Mouse (Mus musculus) heart, embryonic 12.5 days (tissue): ENCODE measurements around the gene Lin28a. TPM values are rescaled to one million over a fixed set of nuclear protein-coding genes. Genes with fewer than 3 reads are reported as not detected.

Experiments used
- ATAC-seq: fragments of 200-750 bp; cut with Nextera tagmentation; 2 replicates; pipeline ENCODE4 v1.8.0; 2017; ENCODE audit warnings: moderate TSS enrichment, moderate library complexity; ENCODE audit not compliant: insufficient number of reproducible peaks, low FRiP score
- H3K27ac ChIP-seq: fragments of 300-500 bp; sonication (generic); 2 replicates; pipeline ENCODE4 v1.5.1; 2016; ENCODE audit warnings: mild to moderate bottlenecking, moderate library complexity; ENCODE audit not compliant: poor library complexity, severe bottlenecking
- H3K27me3 ChIP-seq: fragments of 300-500 bp; sonication (generic); replicated peaks from 2 replicates; pipeline ENCODE4 v1.6.1; 2016; ENCODE audit warnings: mild to moderate bottlenecking, moderate library complexity
- H3K36me3 ChIP-seq: fragments of 300-500 bp; sonication (generic); 2 replicates; pipeline ENCODE4 v1.6.1; 2016; ENCODE audit warnings: mild to moderate bottlenecking, moderate library complexity
- H3K4me1 ChIP-seq: fragments of 300-500 bp; sonication (generic); replicated peaks from 2 replicates; pipeline ENCODE4 v1.6.1; 2016; ENCODE audit warnings: mild to moderate bottlenecking
- H3K4me2 ChIP-seq: fragments of 300-500 bp; sonication (generic); 2 replicates; pipeline ENCODE4 v1.6.1; 2016; ENCODE audit warnings: mild to moderate bottlenecking, moderate library complexity
- H3K4me3 ChIP-seq: fragments of 300-500 bp; sonication (generic); 2 replicates; pipeline ENCODE4 v1.5.1; 2016; ENCODE audit warnings: mild to moderate bottlenecking
- H3K9ac ChIP-seq: fragments of 300-500 bp; sonication (generic); 2 replicates; pipeline ENCODE4 v1.6.1; 2016; ENCODE audit warnings: mild to moderate bottlenecking, moderate library complexity
- H3K9me3 ChIP-seq: fragments of 300-500 bp; sonication (generic); replicated peaks from 2 replicates; pipeline ENCODE4 v1.6.1; 2016; ENCODE audit warnings: mild to moderate bottlenecking, moderate library complexity
- WGBS: fragments of 180-500 bp; shearing (Covaris S2); methylation state at CpG from one replicate; pipeline ENCODE4 v1.1.7; 2016; 5-methylcytosine and 5-hydroxymethylcytosine counted together
- polyA plus RNA-seq: library from polyadenylated mRNA; unstranded; fragments of >200 nt; fragmentation: Nextera tagmentation; extraction: Ambion mirVana; gene quantifications from 2 replicates; pipeline ENCODE4 v1.2.1, GENCODE M21; 2016

The Lin28a gene
- polyA plus RNA-seq, 1 experiment from 2014 or later = 0.64 TPM

GRCm38 (mm10) chr4:134018038-134018778 is 433 bp downstream of the Lin28a start:
- Histone ChIP-seq H3K36me3 (no peaks in the 10 kb centered on the region), H3K4me1 (peaks cover 49% of the 10 kb centered on the region), H3K4me3 (peak overlapping the region; percentile 39), H3K27me3 (peaks cover 42% of the 10 kb centered on the region), H3K4me2 (peak overlapping the region; percentile 68), H3K27ac (no peak overlapping the region), H3K9me3 (no peaks in the 10 kb centered on the region), H3K9ac (no peak overlapping the region)
- WGBS = under 1% methylated on average over 46 of the region's 46 CpGs
- ATAC-seq = no peak

- 2% methylated on average over 21 of the region's 21 CpGs for WGBS
- Histone ChIP-seq H3K4me2 (peak overlapping the region; percentile 68), H3K27ac (no peak overlapping the region), H3K4me1 (peaks cover 58% of the 10 kb centered on the region), H3K9ac (no peak overlapping the region), H3K9me3 (no peaks in the 10 kb centered on the region), H3K36me3 (no peaks in the 10 kb centered on the region), H3K4me3 (peak overlapping the region; percentile 39), H3K27me3 (peaks cover 42% of the 10 kb centered on the region)
- no peak for ATAC-seq
Observed at GRCm38 (mm10) chr4:134017201-134017865, 1.3 kb downstream of the Lin28a start.

DNA sequence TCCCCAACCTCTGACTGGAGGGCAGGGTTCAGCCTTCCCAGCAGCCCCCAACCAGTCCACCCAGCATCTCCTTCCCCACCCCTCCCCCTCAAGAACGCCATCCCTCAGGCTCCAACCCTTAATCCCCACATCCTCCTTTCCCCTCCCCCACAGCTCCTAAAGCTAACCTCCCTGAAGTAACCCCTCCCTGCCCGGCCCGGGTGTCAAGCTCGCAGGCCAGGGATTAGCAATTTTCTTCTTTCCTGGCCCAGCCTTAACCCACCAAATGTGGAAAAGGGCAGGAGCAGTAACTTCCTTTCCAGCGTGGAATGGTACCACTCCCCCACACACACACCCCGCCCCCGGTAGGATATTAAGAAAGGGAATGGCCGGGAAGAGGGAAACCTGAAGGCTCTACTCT is 1.9 kb downstream of the Lin28a start:
- H3K4me3 ChIP-seq = 0 out of 2 replicates have a peak overlapping the region, but pooled peaks have one; percentile 39
- no peaks in the 10 kb centered on the region for H3K36me3 ChIP-seq
- H3K27ac ChIP-seq = no peak overlapping the region
- 3% methylated on average over 8 of the region's 8 CpGs for WGBS
- no peak overlapping the region for H3K9ac ChIP-seq
- peaks cover 64% of the 10 kb centered on the region for H3K4me1 ChIP-seq
- ATAC-seq = no peak
- peak overlapping the region; percentile 68 for H3K4me2 ChIP-seq
- H3K27me3 ChIP-seq = peaks cover 43% of the 10 kb centered on the region
- H3K9me3 ChIP-seq = no peaks in the 10 kb centered on the region

GRCm38 (mm10) chr4:134016208-134016607 is 2.4 kb downstream of the Lin28a start:
- Histone ChIP-seq H3K27ac (no peak overlapping the region), H3K27me3 (peaks cover 47% of the 10 kb centered on the region), H3K4me2 (no peak overlapping the region), H3K4me1 (peaks cover 69% of the 10 kb centered on the region), H3K4me3 (no peak overlapping the region), H3K36me3 (no peaks in the 10 kb centered on the region), H3K9me3 (no peaks in the 10 kb centered on the region), H3K9ac (no peak overlapping the region)
- ATAC-seq = no peak
- 14% methylated on average over 7 of the region's 7 CpGs for WGBS

DNA sequence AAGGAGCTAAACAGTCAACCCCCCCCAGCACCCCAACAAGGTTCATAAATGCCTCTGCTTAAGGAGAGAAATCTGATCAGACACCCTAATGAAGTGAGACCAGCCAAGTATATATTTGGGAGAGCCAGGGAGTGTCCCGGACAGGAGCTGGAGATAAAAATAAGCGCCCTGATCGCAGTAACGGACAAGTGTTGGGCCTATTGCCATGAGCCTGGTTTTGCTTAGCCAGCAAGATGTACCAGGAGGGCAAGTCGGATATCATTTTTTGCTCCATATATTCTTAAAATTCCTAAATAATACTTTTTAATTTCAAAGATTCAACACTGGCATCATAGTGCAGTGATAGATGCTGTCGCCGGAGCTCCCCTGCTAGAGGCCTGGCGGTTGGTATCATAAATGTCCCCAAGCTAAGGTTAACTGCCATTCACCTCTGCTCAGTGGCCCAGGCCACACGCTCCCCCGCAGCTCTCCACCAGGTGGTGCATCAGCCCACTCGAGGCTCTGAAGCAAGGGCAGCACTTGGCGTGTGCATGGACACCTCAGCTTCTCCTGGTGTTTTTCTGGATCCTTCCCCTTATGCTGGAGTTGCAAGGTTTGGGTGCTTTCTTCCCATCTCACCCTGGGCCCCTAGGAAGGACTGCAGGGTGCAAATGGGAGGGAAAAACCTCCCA is 5.6 kb downstream of the Lin28a start:
- Histone ChIP-seq H3K27ac (no peak overlapping the region), H3K4me1 (peaks cover 50% of the 10 kb centered on the region), H3K4me2 (no peak overlapping the region), H3K36me3 (no peaks in the 10 kb centered on the region), H3K9ac (no peak overlapping the region), H3K4me3 (no peak overlapping the region), H3K9me3 (no peaks in the 10 kb centered on the region), H3K27me3 (peaks cover 25% of the 10 kb centered on the region)
- WGBS = 37% methylated on average over 12 of the region's 12 CpGs
- ATAC-seq = no peak

GRCm38 (mm10) chr4:134011450-134012414 is 6.9 kb downstream of the Lin28a start:
- peaks cover 13% of the 10 kb centered on the region; the same call in 1 of the 2 replicates for H3K27me3 ChIP-seq
- H3K9ac ChIP-seq = no peak overlapping the region; the same call in 1 of the 2 replicates
- 9% methylated on average over 16 of the region's 16 CpGs for WGBS
- peaks cover 38% of the 10 kb centered on the region for H3K4me1 ChIP-seq
- H3K27ac ChIP-seq = no peak overlapping the region
- H3K36me3 ChIP-seq = no peaks in the 10 kb centered on the region
- H3K4me2 ChIP-seq = peak overlapping the region; percentile 49
- no peaks in the 10 kb centered on the region for H3K9me3 ChIP-seq
- H3K4me3 ChIP-seq = peak overlapping the region; percentile 12; the same call in 1 of the 2 replicates
- ATAC-seq = peak; percentile 8; the same call in 1 of the 2 replicates

DNA sequence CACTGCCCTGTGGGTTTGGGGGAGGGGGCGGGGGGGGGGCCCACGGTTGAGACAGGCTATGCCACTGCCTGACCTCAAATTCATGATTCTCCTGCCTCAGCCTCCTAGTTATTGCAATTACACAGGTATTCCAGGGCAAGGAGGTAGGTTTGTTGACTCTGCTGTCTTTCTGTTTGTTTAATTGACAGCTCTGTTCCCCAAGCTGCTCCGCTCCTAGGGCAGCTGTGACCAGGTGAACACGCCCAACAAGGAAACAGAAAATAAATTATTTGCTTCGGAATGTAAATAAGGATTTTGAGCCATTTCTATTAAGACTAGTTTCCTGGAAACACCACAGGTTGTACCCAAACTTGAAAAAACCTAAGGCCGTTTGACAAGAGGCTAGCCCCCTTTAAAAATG is 8.9 kb downstream of the Lin28a start:
- H3K4me2 ChIP-seq = no peak overlapping the region
- WGBS = 71% methylated on average over 6 of the region's 6 CpGs
- H3K27ac ChIP-seq = no peak overlapping the region
- H3K9me3 ChIP-seq = no peaks in the 10 kb centered on the region
- 0 out of 2 replicates have a peak, but pooled peaks cover 5% of the 10 kb centered on the region for H3K27me3 ChIP-seq
- H3K4me1 ChIP-seq = peaks cover 33% of the 10 kb centered on the region
- no peak overlapping the region for H3K4me3 ChIP-seq
- ATAC-seq = no peak
- H3K36me3 ChIP-seq = no peaks in the 10 kb centered on the region
- no peak overlapping the region for H3K9ac ChIP-seq

DNA sequence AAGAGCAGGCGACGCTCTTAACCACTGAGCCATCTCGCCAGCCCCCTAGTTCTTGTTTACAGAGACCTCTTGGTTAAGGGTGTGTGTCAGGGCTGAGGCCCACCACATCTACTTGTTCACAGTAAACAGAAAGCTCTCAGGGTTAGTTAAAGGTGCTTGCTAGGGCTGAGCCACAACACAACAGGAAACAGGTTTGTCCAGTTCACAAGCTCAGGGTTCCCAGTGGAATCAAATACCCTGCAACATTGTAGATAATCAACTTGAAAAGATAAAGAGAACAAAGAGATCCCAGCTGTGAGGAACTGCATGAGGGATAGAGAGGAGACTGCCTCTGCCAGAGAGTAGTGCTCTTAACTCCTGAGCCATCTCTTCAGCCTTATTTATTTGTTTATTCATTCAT is 11.8 kb downstream of the Lin28a start:
- Histone ChIP-seq H3K4me1 (peaks cover 22% of the 10 kb centered on the region), H3K4me3 (no peak overlapping the region), H3K27ac (no peak overlapping the region), H3K9ac (no peak overlapping the region), H3K36me3 (no peaks in the 10 kb centered on the region), H3K9me3 (no peaks in the 10 kb centered on the region), H3K4me2 (no peak overlapping the region), H3K27me3 (0 out of 2 replicates have a peak, but pooled peaks cover 5% of the 10 kb centered on the region)
- no peak for ATAC-seq
- 67% methylated on average over 3 of the region's 3 CpGs for WGBS

GRCm38 (mm10) chr4:134005581-134006358 is 12.9 kb downstream of the Lin28a start:
- WGBS = 65% methylated on average over 12 of the region's 12 CpGs
- no peak for ATAC-seq
- Histone ChIP-seq H3K27ac (0 out of 2 replicates have a peak overlapping the region, but pooled peaks have one; percentile 22), H3K9ac (no peak overlapping the region), H3K36me3 (no peaks in the 10 kb centered on the region), H3K27me3 (no peaks in the 10 kb centered on the region), H3K9me3 (no peaks in the 10 kb centered on the region), H3K4me3 (no peak overlapping the region), H3K4me1 (peaks cover 15% of the 10 kb centered on the region), H3K4me2 (no peak overlapping the region)

- Histone ChIP-seq H3K4me3 (no peak overlapping the region), H3K9me3 (no peaks in the 10 kb centered on the region), H3K9ac (no peak overlapping the region), H3K36me3 (no peaks in the 10 kb centered on the region), H3K27me3 (no peaks in the 10 kb centered on the region), H3K4me1 (peaks cover 23% of the 10 kb centered on the region), H3K4me2 (no peak overlapping the region), H3K27ac (no peak overlapping the region)
- ATAC-seq = no peak
- 74% methylated on average over 5 of the region's 5 CpGs for WGBS
Observed at GRCm38 (mm10) chr4:134002903-134003302, 15.7 kb downstream of the Lin28a start.
